Mouse (Mus musculus): ENCODE measurements around the gene Hsp90b1. TPM values are rescaled to one million over a fixed set of nuclear protein-coding genes. Genes with fewer than 3 reads are reported as not detected.

The Hsp90b1 gene
- polyA plus RNA-seq, 1 experiment, result 138 TPM

DNA sequence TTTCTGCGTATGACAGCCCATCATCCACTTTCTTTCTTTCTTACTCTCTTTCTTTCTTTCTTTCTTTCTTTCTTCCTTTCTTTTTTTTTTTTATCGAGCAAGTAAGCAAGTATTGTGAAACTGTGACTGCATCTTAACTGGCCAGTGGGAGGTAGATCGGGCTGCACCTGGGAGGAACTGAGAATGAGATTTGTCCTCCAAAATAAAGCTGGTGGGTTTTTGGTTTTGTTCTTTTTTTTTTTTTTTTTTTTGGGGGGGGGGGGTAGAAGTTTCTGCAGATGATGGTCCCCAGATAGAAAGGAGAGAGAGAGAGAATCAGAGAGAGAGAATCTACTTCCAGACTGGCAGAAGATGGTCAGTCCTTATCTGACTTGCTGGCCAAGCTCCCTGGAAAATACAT is 1.8 kb upstream of the Hsp90b1 start:
- peak overlapping the region; percentile 64 for H3K4me2 ChIP-seq (ENCODE audit: low read depth)
- H3K4me3 ChIP-seq, result peak overlapping the region; percentile 97
- H3ac ChIP-seq (ENCODE audit: control insufficient read depth, insufficient read length), result no peak overlapping the region
- H3K36me3 ChIP-seq (ENCODE audit: control insufficient read depth, insufficient read depth), result peaks cover 15% of the 10 kb centered on the region
- TF ChIP-seq TCF12 (IDR thresholded peaks at IDR 0.05; ENCODE audit: insufficient read depth, poor library complexity, severe bottlenecking) (no peak), MYOG (IDR thresholded peaks at IDR 0.05; ENCODE audit: control insufficient read depth in 1 of 3, insufficient read depth in 1 of 3, insufficient read length in 2 of 3, low read depth in 2 of 3) (no peak), E2F4 (IDR thresholded peaks at IDR 0.05; ENCODE audit: insufficient read depth) (no peak), TCF3 (IDR thresholded peaks at IDR 0.05; ENCODE audit: insufficient read length, low read depth) (no peak), SRF (IDR thresholded peaks at IDR 0.05; ENCODE audit: control insufficient read depth, insufficient read length, low read depth) (no peak), USF1 (IDR thresholded peaks at IDR 0.05; ENCODE audit: low read depth) (no peak), REST (IDR thresholded peaks at IDR 0.05; ENCODE audit: insufficient read depth, insufficient read length) (no peak)
- H3K79me2 ChIP-seq (ENCODE audit: control insufficient read depth, insufficient read depth), result peaks cover 31% of the 10 kb centered on the region
- no peaks in the 10 kb centered on the region for H3K27me3 ChIP-seq (ENCODE audit: control insufficient read depth, insufficient read depth, insufficient read length)

GRCm38 (mm10) chr10:86705922-86706752 is 828 bp upstream of the Hsp90b1 start:
- H3K27me3 ChIP-seq (ENCODE audit: control insufficient read depth, insufficient read depth, insufficient read length), result no peaks in the 10 kb centered on the region
- peaks cover 25% of the 10 kb centered on the region for H3K36me3 ChIP-seq (ENCODE audit: control insufficient read depth, insufficient read depth)
- peaks cover 39% of the 10 kb centered on the region for H3K79me2 ChIP-seq (ENCODE audit: control insufficient read depth, insufficient read depth)
- H3K4me3 ChIP-seq, result peak overlapping the region; percentile 97
- peak; percentile 11 for TF ChIP-seq POLR2AphosphoS2 (IDR thresholded peaks at IDR 0.05; ENCODE audit: insufficient read length, low read depth)
- TF ChIP-seq MYOG (IDR thresholded peaks at IDR 0.05; ENCODE audit: control insufficient read depth in 1 of 3, insufficient read depth in 1 of 3, insufficient read length in 2 of 3, low read depth in 2 of 3), result no peak
- no peak for TF ChIP-seq TCF12 (IDR thresholded peaks at IDR 0.05; ENCODE audit: insufficient read depth, poor library complexity, severe bottlenecking)
- peak; percentile 60 for TF ChIP-seq POLR2A (IDR thresholded peaks at IDR 0.05; ENCODE audit: insufficient read length, low read depth)
- no peak for TF ChIP-seq TCF3 (IDR thresholded peaks at IDR 0.05; ENCODE audit: insufficient read length, low read depth)
- no peak for TF ChIP-seq MYOD1 (IDR thresholded peaks at IDR 0.05; ENCODE audit: control insufficient read depth in 1 of 3, insufficient read length in 2 of 3, low read depth in 2 of 3)
- TF ChIP-seq E2F4 (IDR thresholded peaks at IDR 0.05; ENCODE audit: insufficient read depth), result no peak
- TF ChIP-seq SRF (IDR thresholded peaks at IDR 0.05; ENCODE audit: control insufficient read depth, insufficient read length, low read depth), result no peak
- no peak for TF ChIP-seq MAX (IDR thresholded peaks at IDR 0.05; ENCODE audit: low read depth)
- TF ChIP-seq REST (IDR thresholded peaks at IDR 0.05; ENCODE audit: insufficient read depth, insufficient read length), result no peak
- no peak for TF ChIP-seq CEBPB (IDR thresholded peaks at IDR 0.05; ENCODE audit: insufficient read depth, poor library complexity, severe bottlenecking)
- TF ChIP-seq USF1 (IDR thresholded peaks at IDR 0.05; ENCODE audit: low read depth), result no peak
- peak overlapping the region; percentile 64 for H3K4me2 ChIP-seq (ENCODE audit: low read depth)
- H3ac ChIP-seq (ENCODE audit: control insufficient read depth, insufficient read length), result peak overlapping the region; percentile 14

DNA sequence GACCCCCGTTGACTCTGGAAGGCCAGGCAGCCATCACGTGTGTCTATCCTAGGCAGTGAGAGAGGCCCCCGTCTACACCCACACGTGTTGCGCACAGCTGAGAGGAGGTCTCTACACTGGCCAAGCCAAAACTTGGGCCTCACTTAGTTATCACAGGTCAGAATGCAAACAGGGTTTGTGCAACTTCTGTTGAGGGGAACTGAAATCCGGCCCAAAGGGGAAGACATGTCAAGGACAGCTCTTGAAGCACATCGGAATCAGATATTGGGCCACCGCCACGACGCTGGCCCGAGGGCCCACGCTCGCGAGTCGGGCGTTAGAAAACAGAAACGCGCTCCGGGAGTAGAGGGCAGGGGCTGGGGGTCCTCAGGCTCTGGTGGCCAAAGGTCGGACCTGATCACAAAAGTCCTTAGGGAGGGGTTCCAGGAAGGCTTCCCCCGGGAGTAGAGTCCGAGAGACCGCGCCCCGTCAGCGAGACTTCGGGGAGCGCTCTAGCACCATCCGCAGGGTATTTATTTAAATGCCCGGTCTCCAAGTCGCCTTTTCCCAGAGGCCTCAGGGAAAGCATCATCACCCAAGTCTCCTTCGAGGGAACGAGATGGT is 619 bp downstream of the Hsp90b1 start:
- TF ChIP-seq MYOG (IDR thresholded peaks at IDR 0.05; ENCODE audit: control insufficient read depth in 1 of 3, insufficient read depth in 1 of 3, insufficient read length in 2 of 3, low read depth in 2 of 3) (peak in 1 of 3 experiments; percentile 17), USF1 (IDR thresholded peaks at IDR 0.05; ENCODE audit: low read depth) (no peak)
- Histone ChIP-seq H3K36me3 (ENCODE audit: control insufficient read depth, insufficient read depth) (peaks cover 39% of the 10 kb centered on the region), H3K4me3 (peak overlapping the region; percentile 97), H3K4me2 (ENCODE audit: low read depth) (peak overlapping the region; percentile 90), H3K79me2 (ENCODE audit: control insufficient read depth, insufficient read depth) (peaks cover 54% of the 10 kb centered on the region), H3K27me3 (ENCODE audit: control insufficient read depth, insufficient read depth, insufficient read length) (no peaks in the 10 kb centered on the region), H3ac (ENCODE audit: control insufficient read depth, insufficient read length) (peak overlapping the region; percentile 14)

- peaks cover 45% of the 10 kb centered on the region for H3K36me3 ChIP-seq (ENCODE audit: control insufficient read depth, insufficient read depth)
- peaks cover 59% of the 10 kb centered on the region for H3K79me2 ChIP-seq (ENCODE audit: control insufficient read depth, insufficient read depth)
- TF ChIP-seq MYOD1 (IDR thresholded peaks at IDR 0.05; ENCODE audit: control insufficient read depth in 1 of 3, insufficient read length in 2 of 3, low read depth in 2 of 3) (no peak), MYOG (IDR thresholded peaks at IDR 0.05; ENCODE audit: control insufficient read depth in 1 of 3, insufficient read depth in 1 of 3, insufficient read length in 2 of 3, low read depth in 2 of 3) (no peak), MAX (IDR thresholded peaks at IDR 0.05; ENCODE audit: low read depth) (no peak), POLR2AphosphoS2 (IDR thresholded peaks at IDR 0.05; ENCODE audit: insufficient read length, low read depth) (no peak), TCF3 (IDR thresholded peaks at IDR 0.05; ENCODE audit: insufficient read length, low read depth) (no peak), USF1 (IDR thresholded peaks at IDR 0.05; ENCODE audit: low read depth) (no peak), E2F4 (IDR thresholded peaks at IDR 0.05; ENCODE audit: insufficient read depth) (no peak), CEBPB (IDR thresholded peaks at IDR 0.05; ENCODE audit: insufficient read depth, poor library complexity, severe bottlenecking) (no peak), SRF (IDR thresholded peaks at IDR 0.05; ENCODE audit: control insufficient read depth, insufficient read length, low read depth) (no peak)
- no peaks in the 10 kb centered on the region for H3K27me3 ChIP-seq (ENCODE audit: control insufficient read depth, insufficient read depth, insufficient read length)
- peak overlapping the region; percentile 90 for H3K4me2 ChIP-seq (ENCODE audit: low read depth)
- peak overlapping the region; percentile 97 for H3K4me3 ChIP-seq
- H3ac ChIP-seq (ENCODE audit: control insufficient read depth, insufficient read length), result peak overlapping the region; percentile 14
These were observed 1.2 kb downstream of the Hsp90b1 start for GRCm38 (mm10) chr10:86704141-86704540.

- H3K36me3 ChIP-seq (ENCODE audit: control insufficient read depth, insufficient read depth), result peaks cover 53% of the 10 kb centered on the region
- no peaks in the 10 kb centered on the region for H3K27me3 ChIP-seq (ENCODE audit: control insufficient read depth, insufficient read depth, insufficient read length)
- peak overlapping the region; percentile 97 for H3K4me3 ChIP-seq
- H3K79me2 ChIP-seq (ENCODE audit: control insufficient read depth, insufficient read depth), result peaks cover 66% of the 10 kb centered on the region
- peak overlapping the region; percentile 90 for H3K4me2 ChIP-seq (ENCODE audit: low read depth)
- no peak for TF ChIP-seq CEBPB (IDR thresholded peaks at IDR 0.05; ENCODE audit: insufficient read depth, poor library complexity, severe bottlenecking)
- TF ChIP-seq POLR2A (IDR thresholded peaks at IDR 0.05; ENCODE audit: insufficient read length, low read depth), result no peak
- no peak for TF ChIP-seq MAX (IDR thresholded peaks at IDR 0.05; ENCODE audit: low read depth)
- TF ChIP-seq MYOG (IDR thresholded peaks at IDR 0.05; ENCODE audit: control insufficient read depth in 1 of 3, insufficient read depth in 1 of 3, insufficient read length in 2 of 3, low read depth in 2 of 3), result no peak
- TF ChIP-seq E2F4 (IDR thresholded peaks at IDR 0.05; ENCODE audit: insufficient read depth), result no peak
- no peak for TF ChIP-seq TCF12 (IDR thresholded peaks at IDR 0.05; ENCODE audit: insufficient read depth, poor library complexity, severe bottlenecking)
- no peak for TF ChIP-seq SRF (IDR thresholded peaks at IDR 0.05; ENCODE audit: control insufficient read depth, insufficient read length, low read depth)
- no peak for TF ChIP-seq POLR2AphosphoS2 (IDR thresholded peaks at IDR 0.05; ENCODE audit: insufficient read length, low read depth)
- no peak for TF ChIP-seq REST (IDR thresholded peaks at IDR 0.05; ENCODE audit: insufficient read depth, insufficient read length)
- no peak for TF ChIP-seq MYOD1 (IDR thresholded peaks at IDR 0.05; ENCODE audit: control insufficient read depth in 1 of 3, insufficient read length in 2 of 3, low read depth in 2 of 3)
- no peak for TF ChIP-seq USF1 (IDR thresholded peaks at IDR 0.05; ENCODE audit: low read depth)
- TF ChIP-seq TCF3 (IDR thresholded peaks at IDR 0.05; ENCODE audit: insufficient read length, low read depth), result no peak
- H3ac ChIP-seq (ENCODE audit: control insufficient read depth, insufficient read length), result no peak overlapping the region
These were observed 1.9 kb downstream of the Hsp90b1 start for GRCm38 (mm10) chr10:86703375-86703774.

Data from myocyte (in vitro differentiated cells).